Mouse (Mus musculus): ENCODE results near the gene Mettl2.

Mettl2 gene

GRCm38 (mm10) chr11:105153068-105153833 lies 27.0 kb downstream of the Mettl2 start:
- no peak for DNase-seq (ENCODE audit: low spot score)

DNA sequence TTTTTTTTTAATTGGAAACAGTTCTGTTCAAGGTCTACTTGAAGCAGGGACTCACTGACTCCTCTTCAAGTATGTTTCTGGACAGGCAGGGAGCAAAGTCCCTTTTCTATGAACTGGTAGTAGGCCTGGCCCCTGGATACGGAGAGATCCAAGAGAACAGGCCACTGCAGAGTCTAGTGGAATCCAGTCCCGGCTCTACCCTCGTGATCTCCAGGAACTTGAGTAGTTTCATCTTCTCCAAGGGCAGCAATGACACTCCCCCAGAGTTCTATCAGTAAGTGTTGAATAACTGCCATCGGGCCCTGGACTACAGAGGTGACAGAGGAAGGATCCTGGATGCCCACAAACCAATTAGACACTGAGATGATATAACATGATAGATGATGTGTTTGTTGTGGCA lies 29.7 kb downstream of the Mettl2 start:
- no peak for DNase-seq (ENCODE audit: low spot score)

GRCm38 (mm10) chr11:105156748-105157267 lies 30.6 kb downstream of the Mettl2 start:
- no peak for DNase-seq (ENCODE audit: low spot score)

GRCm38 (mm10) chr11:105158047-105158446 lies 31.8 kb downstream of the Mettl2 start:
- DNase-seq (ENCODE audit: low spot score), result no peak

DNA sequence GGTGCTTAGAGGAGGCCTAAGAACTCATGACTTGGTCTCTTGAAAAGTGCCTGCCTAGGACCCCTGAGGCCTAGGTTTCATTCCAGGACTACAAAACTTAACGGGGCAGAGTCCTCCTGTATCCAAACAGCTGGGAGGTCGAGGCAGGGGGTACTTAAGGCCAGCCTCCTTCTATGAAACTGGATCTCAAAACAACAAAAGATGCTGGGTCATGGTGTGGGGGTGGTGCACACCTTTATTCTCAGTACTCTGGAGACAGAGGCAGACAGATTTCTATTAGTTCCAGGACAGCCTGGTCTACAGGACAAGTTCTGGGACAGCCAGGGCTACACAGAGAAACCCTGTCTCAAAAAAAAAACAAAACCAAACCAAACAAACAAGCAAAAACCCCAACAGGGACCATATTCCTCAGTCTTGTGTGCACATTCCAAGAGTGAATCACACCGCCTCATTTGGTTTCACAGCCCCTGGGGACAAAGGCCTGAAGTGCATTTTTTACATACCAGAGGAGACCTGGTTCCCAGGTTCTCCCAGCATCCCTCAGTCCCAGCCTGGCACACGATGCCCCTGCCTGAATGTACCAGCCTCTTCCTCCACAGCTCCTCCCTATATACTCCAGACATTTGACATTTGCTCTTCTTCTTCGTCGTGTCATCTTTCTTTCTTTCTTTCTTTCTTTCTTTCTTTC lies 33.6 kb downstream of the Mettl2 start:
- DNase-seq (ENCODE audit: low spot score), result no peak

GRCm38 (mm10) chr11:105161411-105161810 lies 35.2 kb downstream of the Mettl2 start:
- DNase-seq (ENCODE audit: low spot score), result no peak

GRCm38 (mm10) chr11:105164516-105165510 lies 38.6 kb downstream of the Mettl2 start:
- no peak for DNase-seq (ENCODE audit: low spot score)

DNA sequence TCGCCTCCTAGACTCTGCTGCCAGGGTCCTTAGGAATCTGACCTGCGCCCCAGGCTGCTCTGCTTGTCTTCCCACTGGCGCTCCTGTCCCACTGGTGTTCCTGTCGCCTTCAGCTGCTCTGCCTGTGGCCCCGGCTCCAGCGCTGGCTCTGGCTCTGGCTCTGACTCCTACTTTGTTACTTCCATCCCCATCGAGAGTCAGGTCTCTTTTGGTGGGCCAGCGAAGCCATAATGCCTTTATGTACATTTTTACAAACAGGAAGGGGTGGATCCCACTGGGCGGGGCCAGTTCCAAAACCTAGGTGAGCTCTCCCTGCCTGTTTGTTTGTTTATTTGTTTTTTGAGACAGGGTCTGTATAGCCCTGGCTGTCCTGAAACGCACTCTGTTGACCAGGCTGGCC lies 40.6 kb downstream of the Mettl2 start:
- DNase-seq (ENCODE audit: low spot score), result no peak

GRCm38 (mm10) chr11:105178516-105178915 lies 52.3 kb downstream of the Mettl2 start, which contains the start of gene Tlk2:
Gene Tlk2 (plus strand): TSS chr11:105178807.
- DNase-seq (ENCODE audit: low spot score), result no peak

- no peak for DNase-seq (ENCODE audit: low spot score)
Observed at GRCm38 (mm10) chr11:105179523-105179922, 53.3 kb downstream of the Mettl2 start.

DNA sequence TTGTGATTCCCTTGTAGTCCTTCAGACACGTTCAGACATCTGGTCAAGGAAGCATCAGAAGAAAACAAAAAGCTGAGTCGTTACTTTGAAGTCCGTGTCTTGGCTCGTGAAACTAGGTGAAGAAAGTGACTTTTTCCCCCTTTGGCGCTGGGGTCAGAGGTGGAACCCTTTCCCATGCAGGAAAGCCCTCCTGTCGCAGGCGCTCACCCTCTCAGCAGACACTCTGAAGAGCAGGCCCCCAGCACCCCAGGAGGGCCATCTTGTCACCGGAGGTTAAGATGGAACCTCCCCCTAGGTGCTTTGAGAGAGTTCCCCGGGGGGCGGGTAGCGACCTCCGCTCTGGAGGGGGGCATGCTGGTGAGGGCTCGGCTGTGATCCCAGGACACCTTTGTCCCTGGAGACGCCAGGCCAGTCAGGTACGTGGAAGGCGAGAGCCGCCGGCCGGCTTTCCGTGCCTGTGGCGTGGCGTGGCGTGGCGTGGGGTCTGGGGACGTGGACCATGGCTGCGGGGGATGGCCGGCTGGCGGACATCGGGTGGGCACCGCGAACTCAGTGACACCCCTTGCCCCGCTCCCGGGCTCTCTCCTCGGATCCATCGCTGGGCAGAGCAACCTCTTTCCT lies 54.4 kb downstream of the Mettl2 start:
- DNase-seq (ENCODE audit: low spot score), result no peak

DNA sequence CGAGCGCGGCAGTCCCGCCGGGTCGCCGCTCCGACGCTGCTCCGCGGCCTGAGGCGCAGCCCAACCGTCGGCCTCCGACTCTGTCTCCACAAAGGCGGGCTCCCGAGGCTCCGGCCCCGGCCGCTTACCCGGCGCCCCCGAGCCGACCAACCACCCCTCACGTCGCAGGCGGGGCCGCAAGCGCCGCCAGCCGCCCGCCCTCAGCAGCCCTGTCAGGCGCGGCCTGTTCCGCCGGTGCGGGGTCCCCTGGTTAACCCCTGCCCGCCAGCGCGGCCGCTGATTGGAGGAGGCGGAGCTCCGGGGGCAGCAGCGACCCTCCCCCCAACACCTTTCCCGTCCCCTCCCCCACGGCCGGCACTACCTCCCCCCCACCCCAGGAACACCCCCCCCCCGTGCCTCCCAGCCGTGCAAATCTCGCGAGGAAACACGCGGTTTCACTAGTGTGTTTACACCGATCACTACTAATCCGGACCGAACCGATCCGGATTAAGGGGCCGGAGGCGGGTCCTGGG lies 55.0 kb downstream of the Mettl2 start:
- peak; percentile 60 for DNase-seq (ENCODE audit: low spot score)

DNA sequence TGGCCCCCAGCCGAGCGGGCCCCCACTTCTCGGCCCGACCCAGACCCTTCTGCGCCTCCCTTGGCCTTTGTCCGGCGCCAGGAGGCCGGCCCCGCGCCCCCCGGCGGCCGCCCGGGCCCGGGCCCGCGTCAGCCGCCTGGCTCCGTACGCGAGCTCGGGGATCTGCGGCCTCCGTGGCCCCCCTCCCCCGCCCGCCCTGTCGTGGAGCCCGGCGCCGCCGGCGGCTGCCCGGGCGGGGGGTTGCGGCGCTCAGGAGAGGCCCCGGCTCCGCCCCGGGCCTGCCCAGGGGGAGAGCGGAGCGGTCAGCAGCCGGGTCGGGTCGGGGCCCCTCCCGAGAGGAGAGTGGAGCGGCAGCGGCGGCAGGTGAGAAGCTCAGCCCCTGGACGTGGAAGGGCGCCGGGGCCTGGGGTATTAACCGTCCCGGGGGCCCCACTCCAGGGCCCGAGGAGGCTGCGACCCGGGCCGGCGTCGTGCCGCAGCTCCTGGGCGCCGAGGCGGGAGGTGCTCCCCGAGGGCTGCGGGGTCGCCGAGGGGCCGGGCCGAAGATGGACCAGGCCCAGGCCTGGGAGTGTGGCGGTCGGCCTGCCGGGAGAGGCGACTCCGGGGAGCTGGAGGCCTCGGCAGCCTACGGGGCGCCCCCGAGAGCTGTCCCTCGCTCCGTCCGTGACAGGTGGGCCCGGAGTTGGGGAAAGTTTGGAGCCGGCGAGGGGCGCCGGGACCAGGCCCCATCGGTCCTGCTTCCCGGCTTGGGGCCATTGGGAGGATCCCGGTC lies 55.6 kb downstream of the Mettl2 start:
- DNase-seq (ENCODE audit: low spot score), result no peak

DNA sequence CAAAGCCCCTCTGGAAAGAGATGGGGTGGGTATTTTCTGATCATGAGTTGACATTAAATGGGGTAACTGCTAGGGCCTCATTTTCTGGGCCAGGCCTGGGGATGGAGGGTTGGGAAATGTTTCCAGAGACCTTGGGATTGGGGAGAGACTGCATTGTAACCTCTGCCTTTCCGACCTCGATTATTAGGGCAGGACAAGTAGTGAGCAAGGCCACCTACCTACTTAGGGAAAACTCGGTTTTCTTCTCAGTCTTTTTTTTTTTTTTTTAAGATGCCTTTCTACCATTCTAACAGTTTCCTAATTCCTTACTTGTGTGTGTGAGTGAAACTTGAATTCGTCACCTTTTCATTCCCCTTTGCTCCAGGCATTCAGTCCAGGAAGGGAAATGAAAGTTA lies 56.2 kb downstream of the Mettl2 start:
- no peak for DNase-seq (ENCODE audit: low spot score)

GRCm38 (mm10) chr11:105184678-105185077 lies 58.5 kb downstream of the Mettl2 start:
- no peak for DNase-seq (ENCODE audit: low spot score)
